Mouse (Mus musculus) lung, postnatal 0 days (tissue): ENCODE measurements around the gene Ccdc144b.

Experiments used
- CTCF ChIP-seq: IDR thresholded peaks from 2 replicates; pipeline ENCODE4 v1.5.1; 2016; ENCODE audit warnings: antibody characterized with exemption, mild to moderate bottlenecking
- EP300 ChIP-seq: IDR thresholded peaks from 2 replicates; pipeline ENCODE4 v1.6.1; 2016; ENCODE audit warnings: antibody characterized with exemption, mild to moderate bottlenecking, control low read depth

DNA sequence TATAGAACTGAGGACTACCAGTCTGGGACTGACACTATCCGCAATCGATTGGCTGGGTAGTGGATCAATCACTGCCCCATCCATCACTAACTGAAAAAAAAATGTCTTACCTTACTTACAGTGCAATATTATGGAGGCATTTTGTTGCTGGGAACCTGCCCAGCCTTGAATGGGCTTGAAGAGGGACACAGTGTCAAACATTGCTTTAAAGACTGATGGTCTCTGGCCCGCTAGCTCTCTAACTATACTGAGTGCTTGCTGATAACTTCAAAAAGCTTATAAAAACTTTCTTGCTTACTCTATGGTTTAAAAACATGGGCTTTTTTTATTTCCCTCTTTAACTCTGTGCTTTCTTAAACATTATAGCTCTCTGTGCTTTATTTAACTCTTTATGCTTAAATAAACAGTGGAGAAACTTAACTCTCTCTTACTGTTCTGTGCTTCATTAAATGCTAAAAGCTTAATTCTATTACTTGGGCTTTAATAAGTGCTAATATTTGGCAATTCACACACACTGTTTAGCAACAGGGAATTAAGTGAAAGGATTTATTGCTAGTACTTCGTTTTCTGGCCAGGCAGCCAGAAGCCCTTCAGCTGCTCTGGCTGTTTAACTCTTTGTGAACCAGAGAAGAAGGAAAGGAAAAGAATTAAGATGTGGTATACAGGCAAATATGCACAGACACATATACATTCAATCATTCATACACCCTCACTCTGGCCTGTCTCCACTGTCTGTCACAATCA, 44.8 kb downstream of the Ccdc144b start:
- TF ChIP-seq CTCF (no peak), EP300 (no peak)
